Mouse (Mus musculus) heart, embryonic 10.5 days (tissue): ENCODE data around the gene 4930455H04Rik. TPM values are rescaled to one million over a fixed set of nuclear protein-coding genes. Genes with fewer than 3 reads are reported as not detected.

Experiments used
- DNase-seq: peaks from one replicate; pipeline ENCODE4 v3.0.0-alpha.2; 2017; ENCODE audit warnings: low spot score
- H3K27ac ChIP-seq: fragments of 300-500 bp; sonication (generic); 2 replicates; pipeline ENCODE4 v1.5.1; 2016; ENCODE audit warnings: mild to moderate bottlenecking
- H3K27me3 ChIP-seq: fragments of 300-500 bp; sonication (generic); 2 replicates; pipeline ENCODE4 v1.6.1; 2016; ENCODE audit warnings: mild to moderate bottlenecking; ENCODE audit not compliant: poor library complexity, insufficient read depth, severe bottlenecking
- H3K36me3 ChIP-seq: fragments of 300-500 bp; sonication (generic); 2 replicates; pipeline ENCODE4 v1.6.1; 2016; ENCODE audit warnings: mild to moderate bottlenecking, moderate library complexity
- H3K4me1 ChIP-seq: fragments of 300-500 bp; sonication (generic); 2 replicates; pipeline ENCODE4 v1.6.1; 2016; ENCODE audit warnings: mild to moderate bottlenecking
- H3K4me3 ChIP-seq: fragments of 300-500 bp; sonication (generic); 2 replicates; pipeline ENCODE4 v1.5.1; 2016; ENCODE audit warnings: mild to moderate bottlenecking, moderate library complexity
- H3K9me3 ChIP-seq: fragments of 300-500 bp; sonication (generic); 2 replicates; pipeline ENCODE4 v1.6.1; 2016; ENCODE audit warnings: mild to moderate bottlenecking, moderate library complexity
- WGBS: fragments of 180-500 bp; shearing (Covaris S2); methylation state at CpG from one replicate; pipeline ENCODE4 v1.1.7; 2016; 5-methylcytosine and 5-hydroxymethylcytosine counted together
- polyA plus RNA-seq: library from polyadenylated mRNA; unstranded; fragments of >200 nt; fragmentation: Nextera tagmentation; extraction: Ambion mirVana; gene quantifications from 2 replicates; pipeline ENCODE4 v1.2.1, GENCODE M21; 2016

Gene 4930455H04Rik
- polyA plus RNA-seq, 1 experiment from 2014 or later: not detected

DNA sequence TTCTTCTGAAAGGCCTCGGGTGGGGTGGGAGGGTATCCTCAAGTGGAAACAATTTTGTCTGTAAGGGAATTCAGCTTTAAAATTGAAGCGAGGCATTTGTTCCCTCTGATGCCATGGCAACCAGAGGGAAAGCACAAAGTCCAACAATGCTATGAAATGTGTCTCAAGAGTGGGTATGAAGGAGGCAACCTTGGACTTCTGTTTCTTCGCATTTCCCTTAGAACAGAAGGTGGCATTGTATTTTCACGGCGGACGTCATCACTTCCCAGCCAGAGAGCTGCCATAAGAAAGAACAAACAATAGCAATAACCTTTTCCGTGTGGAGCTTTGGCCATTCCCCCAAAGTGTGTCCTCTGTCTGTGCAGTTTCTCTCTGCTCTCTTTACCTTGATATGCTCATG, 53.8 kb downstream of the 4930455H04Rik start:
- 74% methylated on average over 7 of the region's 7 CpGs for WGBS

DNA sequence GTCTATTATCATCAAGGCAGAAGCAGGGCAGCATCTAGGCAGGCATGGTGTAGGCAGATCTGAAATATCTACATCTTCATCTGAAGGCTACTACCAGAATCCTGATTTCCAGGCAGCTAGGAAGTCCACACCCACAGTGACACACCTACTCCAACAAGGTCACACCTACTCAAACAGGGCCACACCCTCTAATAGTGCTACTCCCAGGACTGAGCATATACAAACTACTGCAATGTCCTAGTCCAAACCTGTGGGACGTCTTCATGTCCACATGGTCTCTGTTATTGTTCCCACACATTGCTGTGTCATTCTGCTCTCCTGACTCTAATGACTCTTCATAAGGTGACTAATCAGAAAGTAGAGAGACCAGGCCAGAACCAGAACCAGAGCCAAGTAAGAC, 56.0 kb downstream of the 4930455H04Rik start:
- Histone ChIP-seq H3K9me3 (no peaks in the 10 kb centered on the region), H3K4me1 (no peaks in the 10 kb centered on the region), H3K27me3 (no peaks in the 10 kb centered on the region), H3K27ac (no peak overlapping the region), H3K36me3 (no peaks in the 10 kb centered on the region), H3K4me3 (no peak overlapping the region)
- 71% methylated on average over 1 of the region's 1 CpGs for WGBS
- no peak for DNase-seq

More for the DNA sequence above, 53.8 kb downstream of the 4930455H04Rik start:
- no peaks in the 10 kb centered on the region for H3K36me3 ChIP-seq
- no peaks in the 10 kb centered on the region for H3K4me1 ChIP-seq
- no peak overlapping the region for H3K4me3 ChIP-seq
- no peak overlapping the region for H3K27ac ChIP-seq
- no peaks in the 10 kb centered on the region for H3K9me3 ChIP-seq
- no peak for DNase-seq
- no peaks in the 10 kb centered on the region for H3K27me3 ChIP-seq

DNA sequence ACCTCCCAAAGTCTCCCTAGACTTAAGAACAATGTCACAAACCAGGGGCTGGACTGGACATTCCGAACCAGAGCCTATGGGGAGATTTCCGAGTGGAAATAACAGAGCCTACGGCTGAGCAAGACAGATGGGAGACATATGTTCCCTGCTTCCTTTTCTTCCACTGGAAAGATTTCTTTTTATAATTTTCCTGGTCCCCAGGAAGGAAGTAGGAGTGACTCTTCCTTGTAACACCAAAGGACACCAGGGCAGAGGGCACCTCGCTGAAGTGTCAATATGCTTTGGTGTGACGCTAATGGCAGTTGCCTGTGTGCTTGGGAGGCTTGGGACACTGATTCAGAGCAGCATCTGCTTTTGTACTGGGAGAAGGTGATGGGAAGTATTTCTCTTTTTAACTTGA, 56.5 kb downstream of the 4930455H04Rik start:
- no peaks in the 10 kb centered on the region for H3K4me1 ChIP-seq
- no peak for DNase-seq
- H3K27ac ChIP-seq: no peak overlapping the region
- no peaks in the 10 kb centered on the region for H3K36me3 ChIP-seq
- H3K27me3 ChIP-seq: no peaks in the 10 kb centered on the region
- H3K4me3 ChIP-seq: no peak overlapping the region
- 78% methylated on average over 5 of the region's 5 CpGs for WGBS
- no peaks in the 10 kb centered on the region for H3K9me3 ChIP-seq

DNA sequence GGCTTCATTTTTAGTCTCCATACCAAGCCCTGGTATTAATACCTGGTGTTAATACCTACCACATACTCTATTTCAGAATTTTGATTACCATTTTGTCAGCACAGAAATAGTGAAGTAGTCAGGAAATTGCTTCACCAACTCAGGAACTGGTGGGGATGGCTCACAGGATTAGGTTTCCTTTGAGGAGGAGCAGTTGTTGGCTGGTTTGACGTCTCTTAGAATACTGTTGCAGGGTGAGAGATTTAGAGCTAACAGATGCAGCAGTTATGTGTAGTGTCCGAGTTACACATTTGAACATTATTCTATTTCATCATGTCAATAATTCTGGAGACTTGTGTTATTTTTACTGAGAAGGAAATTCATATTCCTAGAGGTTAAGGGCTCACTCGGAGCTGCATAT, 57.4 kb downstream of the 4930455H04Rik start:
- H3K36me3 ChIP-seq: no peaks in the 10 kb centered on the region
- 74% methylated on average over 3 of the region's 3 CpGs for WGBS
- no peaks in the 10 kb centered on the region for H3K27me3 ChIP-seq
- H3K27ac ChIP-seq: no peak overlapping the region
- no peak overlapping the region for H3K4me3 ChIP-seq
- H3K9me3 ChIP-seq: no peaks in the 10 kb centered on the region
- no peaks in the 10 kb centered on the region for H3K4me1 ChIP-seq
- no peak for DNase-seq

Other genes starting within 250 kb of the 4930455H04Rik start
- 30.7 and 47.2 TPM in 2 replicates for gene Agl, start 160.1 kb upstream of the 4930455H04Rik start, polyA plus RNA-seq
- 24.8 and 32.7 TPM in 2 replicates for gene Frrs1, start 108.8 kb upstream of the 4930455H04Rik start, polyA plus RNA-seq
- gene Palmd, start 720 bp downstream of the 4930455H04Rik start, polyA plus RNA-seq: 3.9 and 6.6 TPM in 2 replicates